Mouse (Mus musculus) heart, adult 2 months (tissue): ENCODE results near the gene Zfp423.

Experiments used
- CTCF ChIP-seq: fragments of 200-600 bp; IDR thresholded peaks from 2 replicates; pipeline ENCODE4 v1.8.1; 2022; ENCODE audit warnings: antibody characterized with exemption, mild to moderate bottlenecking, moderate library complexity
- EP300 ChIP-seq: fragments of 200-500 bp; IDR thresholded peaks from 2 replicates; pipeline ENCODE4 v1.6.1; 2011; ENCODE audit warnings: low read depth, low read length, control low read depth; ENCODE audit not compliant: insufficient read depth
- POLR2A ChIP-seq: fragments of 200-500 bp; IDR thresholded peaks from 2 replicates; pipeline ENCODE4 v1.6.1; 2011; ENCODE audit warnings: mild to moderate bottlenecking, low read depth, low read length, control low read depth; ENCODE audit not compliant: insufficient read depth

DNA sequence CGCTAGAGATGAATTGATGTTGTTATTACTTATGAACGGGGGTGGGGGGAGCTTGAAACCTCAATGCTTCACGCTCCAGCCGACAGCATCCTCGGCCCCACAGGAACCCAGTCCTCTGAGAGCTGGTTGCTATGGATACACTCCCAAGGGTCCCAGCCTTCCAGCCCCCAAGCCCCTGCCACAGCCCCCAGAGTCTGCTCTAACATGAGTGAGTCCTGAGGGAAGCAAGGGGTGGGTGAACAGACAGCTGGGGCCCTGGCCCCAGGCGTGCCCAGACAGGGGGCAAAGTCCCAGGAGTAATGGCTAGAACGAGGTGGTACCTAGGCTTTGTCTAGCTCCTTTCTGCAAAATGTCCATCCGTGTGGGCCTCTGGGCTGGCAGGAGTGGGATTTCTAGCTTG, 181.8 kb downstream of the Zfp423 start:
- TF ChIP-seq CTCF, result no peak
- no peak for TF ChIP-seq POLR2A
- TF ChIP-seq EP300, result no peak
